Mouse (Mus musculus) gastrocnemius, postnatal 10 days (tissue): ENCODE data around the gene Stx4a. TPM values are rescaled to one million over a fixed set of nuclear protein-coding genes. Genes with fewer than 3 reads are reported as not detected.
"Not testable (repeated sequence)": the region's sequence is repeated elsewhere in the genome, so short reads cannot be mapped to it uniquely, and the experiment has no call there.

Experiments
- DNase-seq: peaks from one replicate; pipeline ENCODE4 v3.0.0; 2021; ENCODE audit warnings: mixed read lengths
- total RNA-seq, 2 experiments: library from RNA; stranded (reverse); gene quantifications; 2 replicates each; pipeline ENCODE4 v1.2.3; 2021

Gene Stx4a
- total RNA-seq, 2 experiments from 2014 or later: 52.6 to 69.7 TPM

- peak; percentile 75 for DNase-seq
Observed at GRCm38 (mm10) chr7:127814241-127814921, 9.7 kb upstream of the Stx4a start.

- no peak for DNase-seq
Observed at GRCm38 (mm10) chr7:127815116-127815665, 8.9 kb upstream of the Stx4a start.

- peak; percentile 44 for DNase-seq
Observed at GRCm38 (mm10) chr7:127815954-127816821, 7.9 kb upstream of the Stx4a start.

- no peak for DNase-seq
Observed at GRCm38 (mm10) chr7:127817053-127817452, 7.0 kb upstream of the Stx4a start.

GRCm38 (mm10) chr7:127817776-127818175 is 6.3 kb upstream of the Stx4a start:
- no peak for DNase-seq

- no peak for DNase-seq
Observed at GRCm38 (mm10) chr7:127820836-127821509, 3.1 kb upstream of the Stx4a start.

- DNase-seq: no peak
Observed at GRCm38 (mm10) chr7:127822494-127822893, 1.6 kb upstream of the Stx4a start.

- no peak for DNase-seq
Observed at GRCm38 (mm10) chr7:127823236-127824171, 590 bp upstream of the Stx4a start.

- no peak for DNase-seq
Observed at GRCm38 (mm10) chr7:127835550-127835949, 11.5 kb downstream of the Stx4a start.

- DNase-seq: no peak
Observed at GRCm38 (mm10) chr7:127837473-127837872, 13.4 kb downstream of the Stx4a start.

GRCm38 (mm10) chr7:127837878-127838277 is 13.8 kb downstream of the Stx4a start:
- not testable (repeated sequence) for DNase-seq

- DNase-seq: not testable (repeated sequence)
Observed at GRCm38 (mm10) chr7:127840031-127840430, 15.9 kb downstream of the Stx4a start.

- peak; percentile 49 for DNase-seq
Observed at GRCm38 (mm10) chr7:127840886-127841285, 16.8 kb downstream of the Stx4a start.

- DNase-seq: peak; percentile 94
Observed at GRCm38 (mm10) chr7:127841340-127842000, 17.4 kb downstream of the Stx4a start.

GRCm38 (mm10) chr7:127842001-127842718 is 18.1 kb downstream of the Stx4a start:
- DNase-seq: peak; percentile 75

- no peak for DNase-seq
Observed at GRCm38 (mm10) chr7:127849973-127850875, 26.1 kb downstream of the Stx4a start.

- no peak for DNase-seq
Observed at GRCm38 (mm10) chr7:127850906-127851305, 26.8 kb downstream of the Stx4a start.

- no peak for DNase-seq
Observed at GRCm38 (mm10) chr7:127858258-127858657, 34.2 kb downstream of the Stx4a start.

GRCm38 (mm10) chr7:127866434-127866833 is 42.3 kb downstream of the Stx4a start:
- DNase-seq: no peak
